8 mouse cellular contexts compared by ENCODE assay signal in genomic region chr13:107891946-107892345, GRCm38 (mm10).
DNase-seq lines count a peak whose midpoint lies in the region; ATAC-seq lines count a peak whose summit lies in the region.

No protein-coding gene starts in this region.

- peak overlapping the region; percentile 75 for H3K9ac ChIP-seq in kidney, embryonic 15.5 days
- peak overlapping the region; percentile 89 for H3K9ac ChIP-seq in hindbrain, embryonic 14.5 days
- H3K9ac ChIP-seq in midbrain, embryonic 14.5 days (replicated peaks; ENCODE audit: low read length) = peak overlapping the region; percentile 83; the same call in 1 of the 2 replicates

- no peaks in the 10 kb centered on the region for H3K36me3 ChIP-seq in kidney, embryonic 15.5 days
- H3K36me3 ChIP-seq in hindbrain, embryonic 14.5 days (replicated peaks; ENCODE audit: control insufficient read depth, insufficient read depth) = no peaks in the 10 kb centered on the region
- no peaks in the 10 kb centered on the region for H3K36me3 ChIP-seq in midbrain, embryonic 14.5 days (ENCODE audit: control insufficient read depth, insufficient read depth, low read length)

- ATAC-seq in kidney, embryonic 15.5 days (replicated peaks; ENCODE audit: low FRiP score) = no peak
- ATAC-seq in hindbrain, embryonic 14.5 days (ENCODE audit: low FRiP score) = no peak
- no peak for ATAC-seq in midbrain, embryonic 14.5 days (ENCODE audit: low FRiP score, low TSS enrichment)
- ATAC-seq in frontal cortex, adult (ENCODE audit: low TSS enrichment) = no peak

- 0 out of 2 replicates have a peak, but pooled peaks cover 3% of the 10 kb centered on the region for H3K27me3 ChIP-seq in kidney, embryonic 15.5 days
- no peaks in the 10 kb centered on the region for H3K27me3 ChIP-seq in hindbrain, embryonic 14.5 days (ENCODE audit: control insufficient read depth, insufficient read depth, low read length)
- no peaks in the 10 kb centered on the region; the same call in 1 of the 2 replicates for H3K27me3 ChIP-seq in midbrain, embryonic 14.5 days (ENCODE audit: control insufficient read depth, insufficient read depth, low read length)

- WGBS in kidney, embryonic 15.5 days = 4% methylated on average over 11 of the region's 11 CpGs
- WGBS in hindbrain, embryonic 14.5 days = 11% methylated on average over 11 of the region's 11 CpGs
- 8% methylated on average over 11 of the region's 11 CpGs for WGBS in midbrain, embryonic 14.5 days

- H3K9me3 ChIP-seq in kidney, embryonic 15.5 days (replicated peaks) = no peaks in the 10 kb centered on the region
- H3K9me3 ChIP-seq in hindbrain, embryonic 14.5 days (ENCODE audit: control insufficient read depth, low read length) = no peaks in the 10 kb centered on the region
- no peaks in the 10 kb centered on the region for H3K9me3 ChIP-seq in midbrain, embryonic 14.5 days (ENCODE audit: control insufficient read depth, low read length)

- peaks cover 14% of the 10 kb centered on the region for H3K4me1 ChIP-seq in kidney, embryonic 15.5 days
- H3K4me1 ChIP-seq in brown adipose tissue, adult 24 weeks (ENCODE audit: control insufficient read depth, insufficient read depth, insufficient read length, low read length) = no peaks in the 10 kb centered on the region; the same call in 1 of the 2 replicates
- H3K4me1 ChIP-seq in hindbrain, embryonic 14.5 days (replicated peaks; ENCODE audit: control insufficient read depth, insufficient read depth, low read length) = peaks cover 12% of the 10 kb centered on the region
- H3K4me1 ChIP-seq in midbrain, embryonic 14.5 days (ENCODE audit: control insufficient read depth, insufficient read depth, low read length) = peaks cover 15% of the 10 kb centered on the region

- peak overlapping the region; percentile 97 for H3K4me3 ChIP-seq in kidney, embryonic 15.5 days (replicated peaks)
- H3K4me3 ChIP-seq in brown adipose tissue, adult 24 weeks (ENCODE audit: insufficient read depth, low read depth, low read length) = peak overlapping the region; percentile 90
- peak overlapping the region; percentile 82 for H3K4me3 ChIP-seq in hindbrain, embryonic 14.5 days (replicated peaks; ENCODE audit: low read length)
- H3K4me3 ChIP-seq in midbrain, embryonic 14.5 days (replicated peaks; ENCODE audit: low read depth, low read length) = peak overlapping the region; percentile 91

- DNase-seq in kidney, adult 8-10 months = no peak
- DNase-seq in hindbrain, embryonic 14.5 days (ENCODE audit: low spot score) = no peak
- DNase-seq in midbrain, embryonic 14.5 days = no peak
- no peak for DNase-seq in right cerebral cortex, adult 18-20 months
- DNase-seq in MN1 (ENCODE audit: low spot score) = no peak

- peak overlapping the region; percentile 88 for H3K4me2 ChIP-seq in kidney, embryonic 15.5 days
- peak overlapping the region; percentile 75 for H3K4me2 ChIP-seq in hindbrain, embryonic 14.5 days (replicated peaks)
- H3K4me2 ChIP-seq in midbrain, embryonic 14.5 days (ENCODE audit: low read length) = peak overlapping the region; percentile 77

- peak overlapping the region; percentile 98 for H3K27ac ChIP-seq in kidney, embryonic 15.5 days
- peak overlapping the region; percentile 48; the same call in 1 of the 2 replicates for H3K27ac ChIP-seq in brown adipose tissue, adult 24 weeks (replicated peaks; ENCODE audit: low read depth, low read length)
- H3K27ac ChIP-seq in hindbrain, embryonic 14.5 days = peak overlapping the region; percentile 99
- H3K27ac ChIP-seq in midbrain, embryonic 14.5 days (replicated peaks; ENCODE audit: low read depth, low read length) = peak overlapping the region; percentile 98; the same call in 1 of the 2 replicates

Comparison
In these comparisons a context has a peak if more than half of its experiments do, and no peak if none do; other contexts are left out.
1. H3K27ac ChIP-seq: peak in every context shown above with its lines; median percentile 99 in hindbrain, embryonic 14.5 days; 98 in kidney, embryonic 15.5 days; 98 in midbrain, embryonic 14.5 days; 48 in brown adipose tissue, adult 24 weeks.